Mouse (Mus musculus) bone marrow macrophage, adult 2 months (primary cell): ENCODE data around the gene Tbl3. TPM values are rescaled to one million over a fixed set of nuclear protein-coding genes. Genes with fewer than 3 reads are reported as not detected.

Source experiments
- H3K27ac ChIP-seq: 2 replicates; pipeline ENCODE4 v1.5.1; 2012; ENCODE audit warnings: low read depth, low read length; ENCODE audit not compliant: insufficient read depth
- H3K4me1 ChIP-seq: 2 replicates; pipeline ENCODE4 v1.6.1; 2012; ENCODE audit warnings: low read length; ENCODE audit not compliant: control insufficient read depth, insufficient read depth
- H3K4me3 ChIP-seq: 2 replicates; pipeline ENCODE4 v1.5.1; 2012; ENCODE audit warnings: mild to moderate bottlenecking, low read length, moderate library complexity; ENCODE audit not compliant: insufficient read depth
- CTCF ChIP-seq: IDR thresholded peaks from 2 replicates; pipeline ENCODE4 v1.5.1; 2012; ENCODE audit warnings: low read depth, mild to moderate bottlenecking, low read length, moderate library complexity
- POLR2A ChIP-seq: IDR thresholded peaks from 2 replicates; pipeline ENCODE4 v1.6.1; 2012; ENCODE audit warnings: mild to moderate bottlenecking, low read depth, low read length, borderline replicate concordance
- polyA plus RNA-seq: library from polyadenylated mRNA; stranded (reverse); fragments of >200 nt; gene quantifications from 2 replicates; pipeline ENCODE4 v1.2.4, GENCODE M21; 2012; ENCODE audit not compliant: missing spikeins, insufficient read depth, insufficient read length

Gene Tbl3
- 11.7 and 16.9 TPM in 2 replicates for polyA plus RNA-seq

DNA sequence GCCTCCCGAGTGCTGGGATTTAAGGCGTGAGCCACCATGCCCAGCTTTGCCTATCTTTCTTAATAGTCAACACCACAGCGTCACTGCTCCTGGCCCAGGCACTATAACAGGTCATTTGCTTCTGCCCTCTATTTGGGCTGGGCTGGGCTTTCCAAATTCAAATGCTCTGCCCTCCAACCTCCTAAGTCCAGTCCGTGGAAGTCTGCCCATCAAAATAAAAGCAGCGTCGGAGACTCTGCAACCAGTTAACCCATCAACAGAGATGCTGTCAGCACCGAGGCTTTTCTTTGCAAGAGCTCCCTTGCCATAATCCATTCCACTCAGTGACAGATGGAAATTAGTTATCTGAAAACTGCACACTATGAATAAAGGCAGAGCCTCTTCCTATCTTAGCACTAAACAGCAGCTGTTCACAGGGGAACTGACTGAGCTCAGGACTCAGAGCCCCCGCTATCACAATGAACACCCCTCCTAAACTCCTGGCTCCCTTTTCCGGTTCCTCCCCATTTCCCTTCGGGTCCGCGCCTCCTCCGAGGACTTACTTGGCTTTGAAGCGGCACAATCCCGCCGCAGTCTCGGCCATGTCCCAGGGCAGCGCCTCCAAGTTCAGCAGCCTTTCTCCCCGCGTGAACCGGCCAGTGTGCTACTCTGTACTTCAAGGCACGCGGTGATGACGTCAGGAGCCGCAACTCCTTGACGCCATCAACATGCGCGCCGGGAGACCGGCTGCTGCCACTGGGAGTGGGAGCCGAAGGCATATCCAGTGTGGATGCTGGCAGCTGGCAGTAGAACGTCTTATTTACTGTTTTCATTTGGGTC lies at the start of gene Tbl3:
TSS of gene Tbl3 (minus strand) at position 679 of the 819 bp plus-strand sequence.
- no peak for TF ChIP-seq POLR2A
- TF ChIP-seq CTCF = no peak
- H3K4me3 ChIP-seq = peak within 1 kb of the TSS; percentile 81
- H3K27ac ChIP-seq = peak within 1 kb of the TSS; percentile 84
- peaks cover 5% of the 10 kb centered on the region; the same call in 1 of the 2 replicates for H3K4me1 ChIP-seq

DNA sequence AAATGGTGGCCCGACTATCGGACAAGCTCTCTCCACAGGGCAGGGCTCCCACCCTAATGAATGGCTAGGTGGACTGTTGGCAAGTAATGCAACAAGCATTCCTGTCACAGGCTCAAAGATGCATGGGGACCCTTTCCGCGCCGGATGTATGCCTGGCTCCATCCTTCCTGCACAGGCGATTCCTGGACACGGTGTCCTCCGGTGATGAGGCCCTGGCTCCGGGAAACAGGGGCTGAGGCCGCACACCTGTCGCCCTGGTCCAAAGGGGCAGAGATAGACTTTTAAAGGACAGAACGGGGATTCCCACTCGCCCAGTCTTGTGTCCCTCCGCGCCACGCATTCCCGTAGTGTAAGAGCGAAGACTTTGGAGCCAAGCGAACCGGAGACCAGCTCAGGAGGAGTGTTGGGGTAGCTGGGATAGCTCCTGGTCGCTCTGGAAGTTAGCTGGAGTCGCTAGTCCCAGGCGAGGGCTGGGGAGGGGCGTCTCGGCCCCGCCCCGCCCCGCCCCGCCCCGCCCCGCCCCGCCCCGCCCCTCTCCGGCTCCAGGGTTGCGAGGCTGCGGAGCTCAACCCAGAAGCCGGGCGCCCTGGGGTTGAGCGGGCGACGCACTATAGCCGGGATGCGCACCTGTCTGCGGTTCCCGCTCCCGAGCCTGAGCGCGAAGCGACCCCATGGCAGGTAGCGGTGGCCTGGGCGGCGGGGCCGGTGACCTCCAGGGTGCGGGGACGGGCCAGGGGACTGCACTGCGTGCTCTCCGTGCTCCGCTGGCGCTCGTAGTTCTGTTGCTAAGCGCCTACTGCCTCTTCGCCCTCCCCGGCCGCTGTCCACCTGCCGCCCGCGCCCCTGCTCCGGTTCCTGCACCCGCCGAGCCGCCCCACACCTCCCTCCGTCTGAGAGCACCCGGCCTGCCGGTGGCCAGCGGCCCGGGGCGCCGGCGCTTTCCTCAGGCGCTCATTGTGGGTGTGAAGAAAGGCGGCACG lies 45.2 kb upstream of the Tbl3 start, which contains the start of gene Hs3st6:
TSS of gene Hs3st6 (plus strand) at position 574 of the 980 bp plus-strand sequence.
- Histone ChIP-seq H3K4me3 (peak within 1 kb of the TSS; percentile 60), H3K4me1 (no peaks in the 10 kb centered on the region), H3K27ac (no peak within 1 kb of the TSS)
- TF ChIP-seq POLR2A = no peak
- TF ChIP-seq CTCF = no peak

DNA sequence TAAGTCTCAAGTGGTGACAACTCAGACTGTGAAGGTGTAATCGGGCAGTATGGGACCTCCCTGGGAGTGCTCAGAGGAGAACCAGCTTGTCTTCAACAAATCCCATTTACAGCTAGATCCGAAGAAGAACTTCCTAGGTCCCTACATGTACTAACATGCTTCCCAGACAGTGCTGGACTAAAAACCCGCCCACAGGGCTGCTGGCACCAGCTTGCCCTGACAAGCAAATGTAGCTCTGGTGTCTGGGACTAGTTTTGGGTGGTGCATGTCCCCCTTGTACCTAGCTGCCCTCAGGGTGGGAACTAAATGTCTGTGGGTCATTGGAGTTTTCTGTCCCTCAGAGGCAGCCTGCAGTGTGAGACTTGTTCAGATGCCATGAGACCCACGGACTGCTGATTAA lies 44.1 kb upstream of the Tbl3 start:
- Histone ChIP-seq H3K4me3 (no peak overlapping the region), H3K27ac (no peak overlapping the region), H3K4me1 (no peaks in the 10 kb centered on the region)
- no peak for TF ChIP-seq POLR2A
- no peak for TF ChIP-seq CTCF

DNA sequence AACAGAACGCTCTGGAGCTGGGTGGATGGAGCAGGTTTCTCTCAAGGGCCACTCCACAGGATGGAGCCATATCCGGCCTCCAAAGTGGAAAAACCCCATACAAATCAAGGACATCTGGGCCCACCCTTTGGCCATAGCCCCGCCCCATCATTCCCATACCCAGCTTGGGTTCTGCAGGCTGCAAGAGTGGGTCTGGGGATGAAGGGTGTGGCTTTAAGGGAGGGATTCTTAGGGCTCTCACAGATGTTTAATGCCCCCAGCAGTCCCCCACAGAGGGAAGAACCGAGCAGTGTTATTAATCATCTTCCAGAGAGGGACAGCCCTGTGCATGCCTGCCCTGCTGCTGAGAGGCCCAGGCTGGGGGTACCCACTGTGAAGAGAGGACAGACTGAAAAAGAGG lies 39.5 kb upstream of the Tbl3 start:
- no peak for TF ChIP-seq POLR2A
- no peak for TF ChIP-seq CTCF
- H3K4me1 ChIP-seq = peaks cover 9% of the 10 kb centered on the region
- H3K4me3 ChIP-seq = no peak overlapping the region
- H3K27ac ChIP-seq = no peak overlapping the region

DNA sequence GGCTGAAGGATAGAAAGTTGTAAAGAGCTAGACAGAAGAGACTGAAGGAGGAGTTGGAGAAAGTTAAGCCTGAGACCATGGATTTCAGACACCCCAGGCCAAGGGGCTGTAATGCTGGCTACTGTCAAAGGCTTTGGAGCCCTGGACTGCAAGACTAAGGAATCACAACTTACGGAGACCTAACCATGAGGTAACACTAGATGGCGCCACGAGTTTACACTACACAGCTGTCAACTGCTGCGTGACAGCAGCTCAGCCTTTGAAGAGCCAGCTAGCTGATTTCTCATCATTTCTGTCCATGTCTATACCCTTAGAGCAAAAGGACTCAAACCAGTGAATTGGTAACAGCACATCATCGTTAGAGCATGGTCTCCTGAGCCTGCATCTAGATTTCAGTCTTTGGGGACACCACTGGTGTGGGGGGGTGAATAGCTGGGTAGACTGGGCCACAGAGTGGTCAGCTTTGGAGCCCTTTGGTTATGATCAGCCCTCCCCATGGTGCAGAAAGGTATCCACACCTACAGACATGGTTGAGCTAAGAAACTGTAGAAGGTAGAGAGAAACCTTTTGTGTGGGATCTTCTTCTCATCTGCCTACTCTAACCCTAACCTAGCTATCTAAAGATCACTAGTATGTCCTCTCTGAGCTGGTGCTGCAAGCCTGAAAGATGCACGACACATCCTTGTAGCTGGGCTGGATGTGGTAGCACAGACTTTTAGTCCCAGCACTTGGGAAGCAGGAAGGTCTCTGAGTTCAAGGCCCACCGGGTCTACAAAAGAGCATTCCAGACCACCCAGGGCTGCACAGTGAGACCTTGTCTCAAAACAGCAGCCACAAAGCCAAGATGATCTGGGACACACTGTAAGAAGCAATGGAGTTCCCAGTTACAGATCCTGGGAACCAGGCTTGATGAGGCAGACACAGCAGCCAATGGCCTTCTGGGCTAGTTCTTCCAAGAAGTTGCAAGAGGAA lies 38.4 kb upstream of the Tbl3 start:
- Histone ChIP-seq H3K27ac (no peak overlapping the region), H3K4me1 (peaks cover 18% of the 10 kb centered on the region), H3K4me3 (no peak overlapping the region)
- peak; percentile 79 for TF ChIP-seq CTCF
- no peak for TF ChIP-seq POLR2A

DNA sequence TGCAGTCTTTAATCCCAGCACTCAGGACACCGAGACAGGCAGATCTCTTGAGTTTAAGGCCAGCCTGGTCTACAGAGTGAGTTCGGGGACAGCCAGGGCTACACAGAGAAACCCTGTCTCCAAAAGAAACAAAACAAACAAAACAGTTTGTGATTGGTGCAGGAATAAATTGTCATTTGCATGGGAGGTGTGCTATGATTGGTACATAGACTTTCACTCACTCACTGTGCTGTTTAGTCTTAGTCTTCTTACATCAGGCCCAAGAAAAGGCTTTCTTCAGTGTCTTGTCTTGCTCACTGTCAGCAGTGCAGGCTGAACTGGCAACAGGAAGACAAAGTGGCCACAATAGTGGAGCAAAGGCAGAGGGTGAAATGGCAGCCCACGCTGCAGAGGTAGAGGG lies 36.9 kb upstream of the Tbl3 start:
- Histone ChIP-seq H3K4me3 (no peak overlapping the region), H3K27ac (no peak overlapping the region), H3K4me1 (peaks cover 22% of the 10 kb centered on the region)
- no peak for TF ChIP-seq POLR2A
- TF ChIP-seq CTCF = no peak

DNA sequence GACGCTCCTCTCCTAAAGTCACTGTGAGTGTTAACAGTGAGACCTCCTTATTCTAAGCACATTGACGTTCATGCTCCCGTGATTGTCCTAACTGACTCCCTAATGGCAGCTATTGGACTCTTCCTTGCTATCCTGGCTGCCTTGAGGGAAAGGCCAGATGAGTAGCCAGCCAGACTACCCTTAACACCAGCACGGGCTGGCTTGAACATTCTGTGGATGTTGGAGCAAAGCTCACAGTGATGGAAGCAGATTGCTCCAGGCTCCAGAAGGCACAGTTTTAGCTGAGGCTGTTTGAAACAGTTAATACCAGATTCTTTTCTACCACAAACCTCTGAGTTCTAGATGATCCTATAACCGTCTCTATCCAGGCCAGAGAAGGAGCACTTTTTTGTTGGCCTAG lies 36.4 kb upstream of the Tbl3 start:
- TF ChIP-seq CTCF (no peak), POLR2A (no peak)
- no peak overlapping the region for H3K4me3 ChIP-seq
- no peak overlapping the region for H3K27ac ChIP-seq
- peaks cover 27% of the 10 kb centered on the region for H3K4me1 ChIP-seq

DNA sequence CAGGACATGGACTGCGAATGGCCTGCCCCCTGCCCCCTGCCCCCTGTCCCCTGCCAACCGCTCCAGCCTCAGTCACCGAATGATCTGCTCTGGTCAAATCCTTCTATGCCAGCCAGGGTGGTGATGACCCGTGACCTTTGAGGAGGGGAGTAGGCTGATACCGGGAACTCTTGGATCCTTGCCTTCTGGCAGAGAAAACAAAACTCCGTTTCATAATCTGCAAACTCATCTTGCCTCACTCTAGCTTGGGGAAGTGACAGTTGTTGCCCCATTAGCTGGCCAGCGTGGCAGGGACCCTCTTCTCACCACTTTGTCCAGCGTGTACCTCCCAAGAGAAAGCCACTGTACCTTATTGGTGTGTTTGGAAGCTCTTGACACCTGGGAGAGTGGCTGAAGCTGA lies 34.8 kb upstream of the Tbl3 start:
- H3K27ac ChIP-seq = peak overlapping the region; percentile 74
- peaks cover 36% of the 10 kb centered on the region for H3K4me1 ChIP-seq
- H3K4me3 ChIP-seq = no peak overlapping the region
- no peak for TF ChIP-seq CTCF
- no peak for TF ChIP-seq POLR2A

DNA sequence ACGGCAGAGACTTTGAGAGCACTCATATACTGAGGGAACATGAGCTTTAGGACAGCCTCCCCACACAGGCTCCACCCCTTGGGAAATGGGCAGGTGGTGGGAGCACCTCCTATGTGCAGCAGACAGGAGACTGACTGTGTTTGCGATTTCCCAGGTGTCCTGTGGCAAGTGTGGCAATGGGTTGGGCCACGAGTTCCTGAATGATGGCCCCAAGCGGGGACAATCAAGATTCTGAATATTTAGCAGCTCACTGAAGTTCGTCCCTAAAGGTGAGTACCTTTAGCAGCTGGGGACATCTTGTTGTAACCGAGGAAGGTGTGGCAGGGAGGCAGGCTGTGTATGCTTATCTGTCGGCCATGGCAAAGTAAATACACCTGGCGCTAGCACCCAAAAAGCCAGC lies 32.5 kb upstream of the Tbl3 start:
- no peak for TF ChIP-seq POLR2A
- TF ChIP-seq CTCF = no peak
- H3K4me1 ChIP-seq = peaks cover 49% of the 10 kb centered on the region
- H3K27ac ChIP-seq = no peak overlapping the region
- H3K4me3 ChIP-seq = no peak overlapping the region
